Mouse (Mus musculus): ENCODE data around the gene Lmln. TPM values are rescaled to one million over a fixed set of nuclear protein-coding genes. Genes with fewer than 3 reads are reported as not detected.

Lmln gene
- 0.61 and 0.72 TPM in 2 replicates for polyA plus RNA-seq (2015; fragmentation: Nextera tagmentation; extraction: Ambion mirVana)

DNA sequence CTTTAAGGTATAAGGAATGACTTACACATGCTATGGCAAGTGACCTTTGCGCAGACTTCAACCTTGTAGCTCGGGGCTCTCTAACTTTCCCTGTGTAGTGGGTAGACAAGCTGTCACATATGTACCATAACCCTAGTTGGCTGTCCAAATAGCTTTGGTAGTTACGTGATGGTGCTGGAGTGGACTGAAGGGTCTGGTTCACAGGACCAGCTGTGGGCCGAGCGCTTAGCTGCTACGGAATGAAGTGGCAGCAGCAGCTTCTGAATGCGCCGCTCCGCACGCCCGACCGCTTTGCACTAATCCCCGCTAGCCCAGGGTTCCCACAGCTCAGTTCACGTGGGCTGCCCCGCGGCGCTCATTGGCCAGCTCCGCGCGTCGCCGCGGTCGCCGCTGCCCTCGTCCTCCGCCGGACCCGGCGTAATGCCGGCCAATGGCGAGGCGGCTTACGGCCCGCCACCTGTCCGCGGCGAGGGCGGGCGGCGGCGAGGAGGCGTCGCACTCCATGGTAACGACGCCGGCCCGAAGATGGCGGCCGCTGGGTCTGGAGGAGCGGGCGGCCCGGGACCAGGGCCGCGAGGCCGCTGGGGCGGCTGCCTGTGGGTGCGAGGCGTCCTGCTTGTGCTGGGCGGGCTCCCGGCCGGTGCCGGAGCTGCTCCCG lies at the start of gene Lmln:
TSS of gene Lmln (plus strand) at position 498 of the 658 bp plus-strand sequence.

GRCm38 (mm10) chr16:33056095-33056785 lies 6.1 kb upstream of the Lmln start, which contains the start of the genes Iqcg and Rpl35a:
Gene Iqcg, minus strand, starts transcription at chr16:33056218.
Gene Rpl35a, plus strand, starts transcription at chr16:33056453.

MicroRNA genes within 50 kb of the gene (microRNA counts, 519-probe panel; counts per million panel counts)
- microRNA mmu-miR-1947: 88.3 counts per million

Other genes with a start within 250 kb of the Lmln start
- 35.7 and 35.9 TPM in 2 replicates for gene Fyttd1, start 185.0 kb upstream of the Lmln start, polyA plus RNA-seq (2015; fragmentation: Nextera tagmentation; extraction: Ambion mirVana)
- 6.4 and 8.3 TPM in 2 replicates for gene Rubcn, start 184.8 kb upstream of the Lmln start, polyA plus RNA-seq (2015; fragmentation: Nextera tagmentation; extraction: Ambion mirVana)
- gene Lrch3, start 148.4 kb upstream of the Lmln start, polyA plus RNA-seq (2015; fragmentation: Nextera tagmentation; extraction: Ambion mirVana): 8.4 and 10.9 TPM in 2 replicates
- 1.4 and 2.1 TPM in 2 replicates for gene Iqcg, start 6.3 kb upstream of the Lmln start, polyA plus RNA-seq (2015; fragmentation: Nextera tagmentation; extraction: Ambion mirVana)
- 911 and 964 TPM in 2 replicates for gene Rpl35a, start 6.1 kb upstream of the Lmln start, polyA plus RNA-seq (2015; fragmentation: Nextera tagmentation; extraction: Ambion mirVana)
- gene Osbpl11, start 122.5 kb downstream of the Lmln start, polyA plus RNA-seq (2015; fragmentation: Nextera tagmentation; extraction: Ambion mirVana): 7.7 and 9.4 TPM in 2 replicates
- gene Snx4, start 188.9 kb downstream of the Lmln start, polyA plus RNA-seq (2015; fragmentation: Nextera tagmentation; extraction: Ambion mirVana): 37.4 and 45.8 TPM in 2 replicates